Mouse (Mus musculus) granulocyte monocyte progenitor cell, adult 5-6 weeks (primary cell): ENCODE results near the gene Tmem56. TPM values are rescaled to one million over a fixed set of nuclear protein-coding genes. Genes with fewer than 3 reads are reported as not detected.

Experiments used
- ATAC-seq: replicated peaks from 2 replicates; pipeline ENCODE4 v1.8.0; 2016; ENCODE audit warnings: mild to moderate bottlenecking, moderate TSS enrichment, inconsistent platforms; ENCODE audit not compliant: poor library complexity, severe bottlenecking
- total RNA-seq, 2 experiments: library from RNA; stranded (forward) in 1 of 2; stranded (reverse) in 1 of 2; fragments of 200-712, 200-1000 nt in 1 of 2; fragments of >200 nt in 1 of 2; fragmentation: Nextera tagmentation in 1 of 2; gene quantifications; 2 replicates each; pipeline ENCODE4 v1.2.3; 2014 to 2017

The Tmem56 gene
- total RNA-seq, 2 experiments from 2014 or later, result 0.04 to 0.21 TPM

DNA sequence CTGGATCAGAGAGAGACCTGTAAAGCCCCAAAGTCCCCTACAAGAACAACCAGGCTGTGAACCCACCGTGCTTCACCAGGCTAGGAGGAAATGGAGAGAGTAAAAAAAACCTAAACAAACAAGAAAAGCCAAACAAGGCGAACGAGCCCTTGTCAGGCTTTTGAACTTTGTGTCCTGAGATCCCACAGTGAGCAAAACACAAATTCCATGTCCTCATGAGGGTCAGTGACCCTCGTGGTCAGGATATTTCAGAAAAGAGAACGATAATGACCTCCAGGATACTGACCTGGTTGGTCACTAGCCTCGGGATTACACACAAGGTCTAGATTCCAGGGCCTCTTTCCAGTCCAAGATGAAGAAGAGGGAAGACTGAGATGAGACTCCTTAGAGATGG lies 111.0 kb downstream of the Tmem56 start:
- ATAC-seq, result no peak

GRCm38 (mm10) chr3:121171243-121171871 lies 111.5 kb downstream of the Tmem56 start, which contains the start of gene Rwdd3:
Rwdd3 (minus strand) TSS chr3:121171695.
- ATAC-seq, result peak; percentile 98

- no peak for ATAC-seq
Observed at GRCm38 (mm10) chr3:121170631-121171030, 112.3 kb downstream of the Tmem56 start.

GRCm38 (mm10) chr3:121169092-121169942 lies 113.6 kb downstream of the Tmem56 start:
- ATAC-seq, result no peak

GRCm38 (mm10) chr3:121168581-121168980 lies 114.3 kb downstream of the Tmem56 start:
- no peak for ATAC-seq

DNA sequence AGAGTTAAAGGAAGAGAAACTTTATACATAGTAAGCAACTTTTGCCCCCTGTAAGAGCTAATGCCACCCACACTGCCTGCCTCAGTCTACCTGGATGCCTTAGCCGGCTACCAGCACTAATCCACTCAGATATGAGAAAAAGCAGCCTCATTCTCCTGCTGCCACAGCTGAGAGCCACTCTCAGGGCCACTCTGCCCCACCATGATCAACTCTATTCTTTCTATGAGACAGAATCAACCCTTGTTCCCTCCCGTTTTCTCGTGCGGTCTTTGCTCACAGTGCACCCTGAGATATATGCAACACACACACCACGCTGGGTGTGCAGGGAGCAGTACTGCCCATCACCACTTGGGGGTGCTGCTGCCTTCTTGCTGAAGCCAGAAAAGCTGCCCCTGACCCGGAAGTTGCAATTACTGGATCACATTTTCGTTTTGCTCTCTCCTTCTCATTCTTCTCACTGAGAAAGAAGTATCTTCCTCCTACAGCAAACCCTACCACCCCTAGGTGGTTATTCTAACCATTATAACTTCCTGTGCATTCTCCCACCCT lies 119.6 kb downstream of the Tmem56 start:
- ATAC-seq, result peak; percentile 88

DNA sequence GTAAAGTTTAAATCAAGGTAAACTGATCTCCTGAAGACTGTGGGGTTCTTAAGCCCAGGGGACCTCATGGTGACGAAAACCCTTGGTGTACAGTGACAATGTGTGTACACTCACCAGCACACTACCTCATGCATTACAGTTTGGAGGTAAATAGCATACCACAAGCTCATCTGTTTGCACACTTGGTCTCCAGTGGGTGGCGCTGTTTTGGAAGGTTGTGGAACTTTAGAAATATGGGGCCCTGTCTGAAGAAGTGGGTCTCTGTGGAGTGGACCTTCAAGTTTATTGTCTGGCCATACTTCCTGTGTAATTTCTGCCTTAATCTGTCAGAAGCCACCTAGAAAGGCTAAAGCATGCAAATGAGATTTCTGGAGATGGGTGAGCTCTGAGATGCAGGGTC lies 121.2 kb downstream of the Tmem56 start:
- peak; percentile 49 for ATAC-seq

GRCm38 (mm10) chr3:121160424-121160823 lies 122.5 kb downstream of the Tmem56 start:
- peak; percentile 25 for ATAC-seq

DNA sequence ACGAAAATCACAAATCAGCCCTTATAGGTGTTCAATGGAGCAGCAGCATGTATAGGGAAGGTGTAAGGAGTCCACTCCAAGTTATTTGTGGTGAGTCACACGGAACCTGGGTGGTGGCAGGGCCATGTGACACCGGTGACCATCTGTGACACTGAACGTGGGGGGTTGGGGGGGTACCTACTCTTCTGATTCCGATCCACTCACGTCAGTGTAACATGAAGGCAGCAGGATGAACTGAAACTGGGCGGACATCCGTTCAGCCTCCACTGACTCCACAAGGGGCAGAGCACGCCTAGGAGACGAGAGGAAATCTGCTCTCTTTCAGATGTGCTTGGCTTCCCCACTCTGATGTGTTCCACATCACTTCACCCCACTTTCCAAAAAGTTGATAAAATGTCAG lies 123.3 kb downstream of the Tmem56 start:
- peak; percentile 68 for ATAC-seq

GRCm38 (mm10) chr3:121158901-121159351 lies 124.0 kb downstream of the Tmem56 start:
- ATAC-seq, result no peak

DNA sequence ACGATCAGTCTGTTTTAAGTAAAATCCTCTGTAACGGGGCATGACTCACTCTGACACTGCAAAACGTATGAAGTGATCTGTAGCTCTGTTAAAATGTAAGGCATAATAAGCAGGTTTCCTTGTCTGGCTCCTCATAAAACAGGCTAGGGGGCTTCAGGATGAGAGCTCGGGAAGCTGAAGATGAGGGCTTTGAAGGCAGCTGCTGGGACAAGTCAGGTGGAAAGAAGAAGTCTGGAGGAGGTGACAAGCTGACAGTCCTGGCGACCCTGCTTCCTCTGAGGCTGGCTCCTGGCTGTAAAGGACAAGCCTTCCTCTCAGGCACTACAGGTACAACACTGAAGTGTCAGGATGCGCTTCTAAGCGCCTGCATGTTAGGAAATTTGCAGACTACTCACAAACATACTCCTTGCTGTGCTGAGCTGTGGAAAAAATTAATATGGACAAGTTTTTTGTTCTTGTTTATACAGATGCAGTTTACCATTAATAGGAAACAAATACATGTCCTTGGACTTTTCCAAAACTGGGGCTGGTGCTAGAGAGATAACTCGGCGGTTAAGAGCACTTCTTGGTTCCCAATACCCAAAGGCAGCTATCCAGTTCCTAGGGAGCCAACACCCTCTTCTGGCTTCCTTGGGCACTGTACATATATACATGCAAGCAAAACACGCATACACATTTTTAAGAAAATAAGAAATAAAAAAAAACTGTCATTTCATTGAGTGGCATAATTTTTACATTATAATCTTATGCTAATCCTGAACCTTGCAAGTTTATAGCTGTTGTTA lies 125.2 kb downstream of the Tmem56 start:
- no peak for ATAC-seq

DNA sequence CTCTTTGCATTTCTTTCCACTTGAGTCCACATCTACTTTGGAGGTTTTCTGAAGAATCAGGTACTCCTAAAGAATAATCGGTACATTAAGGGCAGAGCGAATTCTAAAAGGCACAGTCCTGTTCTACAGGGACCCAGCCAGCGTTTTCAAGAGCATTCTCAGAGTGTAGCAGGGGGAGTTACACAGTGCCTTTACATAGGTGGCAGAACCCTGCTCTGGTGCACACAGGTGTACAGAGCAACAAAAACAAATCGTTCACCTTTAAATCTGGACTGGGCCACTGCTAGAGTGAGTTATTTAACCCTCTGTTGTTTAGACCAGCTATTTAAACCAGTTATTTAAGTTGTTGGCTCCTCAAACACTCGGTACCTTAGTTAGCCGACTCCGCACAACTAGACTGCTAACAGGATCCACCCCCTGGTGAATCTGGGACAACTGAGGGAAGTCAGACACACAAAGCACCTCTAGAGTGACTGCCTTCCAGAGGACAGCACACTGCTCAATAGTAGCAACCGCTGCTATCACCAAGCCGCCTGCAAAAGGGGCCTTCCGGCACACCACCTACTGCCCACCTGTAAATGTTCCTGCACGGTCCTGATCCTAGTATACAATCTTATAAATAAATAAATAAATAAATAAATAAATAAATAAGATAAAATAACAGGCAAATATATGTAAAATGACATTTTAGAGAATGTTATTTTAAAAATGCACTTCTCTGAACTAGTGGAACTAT lies 126.3 kb downstream of the Tmem56 start:
- ATAC-seq, result no peak

- no peak for ATAC-seq
Observed at GRCm38 (mm10) chr3:121156043-121156442, 126.9 kb downstream of the Tmem56 start.

Other genes starting within 250 kb of the Tmem56 start
- gene Rwdd3, start 111.4 kb downstream of the Tmem56 start, total RNA-seq (2014; fragmentation: Nextera tagmentation), result 3.7 and 7.4 TPM in 2 replicates
- gene Rwdd3, start 111.4 kb downstream of the Tmem56 start, total RNA-seq (2017), result 6.6 and 7.8 TPM in 2 replicates
- gene Alg14, start 8.7 kb upstream of the Tmem56 start, total RNA-seq (2014; fragmentation: Nextera tagmentation), result 20.4 and 28.5 TPM in 2 replicates
- gene Alg14, start 8.7 kb upstream of the Tmem56 start, total RNA-seq (2017), result 8.4 and 13.0 TPM in 2 replicates
- 34.5 and 37.7 TPM in 2 replicates for gene Cnn3, start 143.4 kb upstream of the Tmem56 start, total RNA-seq (2014; fragmentation: Nextera tagmentation)
- 24.6 and 28.0 TPM in 2 replicates for gene Cnn3, start 143.4 kb upstream of the Tmem56 start, total RNA-seq (2017)
- not detected in 2 replicates for gene Slc44a3, start 249.3 kb upstream of the Tmem56 start, total RNA-seq (2014; fragmentation: Nextera tagmentation)
- not detected in 2 replicates for gene Slc44a3, start 249.3 kb upstream of the Tmem56 start, total RNA-seq (2017)